Mouse (Mus musculus): ENCODE measurements around the gene Sars2. TPM values are rescaled to one million over a fixed set of nuclear protein-coding genes. Genes with fewer than 3 reads are reported as not detected.
"Not testable (repeated sequence)": the region's sequence is repeated elsewhere in the genome, so short reads cannot be mapped to it uniquely, and the experiment has no call there.

The Sars2 gene
- total RNA-seq (2021), result 10 to 100 TPM; 18.5 to 18.8 TPM
- long read RNA-seq, experiment 1, transcript Sars2-201 (16 exons, 1,868 nt), result major isoform, 6 of 9 reads
- long read RNA-seq, experiment 1, partial matches to known transcripts, result 3 of 9 reads
- long read RNA-seq, experiment 1, other reads (novel, unspliced or antisense), result 0 of 9 reads
- long read RNA-seq, experiment 2, transcript Sars2-201 (16 exons, 1,868 nt), result major isoform, 11 of 12 reads
- long read RNA-seq, experiment 2, partial matches to known transcripts, result 1 of 12 reads
- long read RNA-seq, experiment 2, other reads (novel, unspliced or antisense), result 0 of 12 reads

- peak; percentile 94 for DNase-seq
Observed at GRCm38 (mm10) chr7:28741709-28742438, at the start of gene Sars2, which contains the start of gene Mrps12. TSS of gene Sars2 (plus strand) at chr7:28741992. TSS of gene Mrps12 (minus strand) at chr7:28741820.

- peak; percentile 15 to 26 for DNase-seq
Observed at GRCm38 (mm10) chr7:28692545-28693320, 49.1 kb upstream of the Sars2 start, which contains the start of gene Fbxo27. TSS of gene Fbxo27 (plus strand) at chr7:28692849.

GRCm38 (mm10) chr7:28693321-28693966 is 48.3 kb upstream of the Sars2 start:
- peak; percentile 53 to 68 for DNase-seq

GRCm38 (mm10) chr7:28694423-28694822 is 47.4 kb upstream of the Sars2 start:
- DNase-seq, result no peak

- no peak for DNase-seq
Observed at GRCm38 (mm10) chr7:28694966-28695511, 46.8 kb upstream of the Sars2 start.

- no peak for DNase-seq
Observed at GRCm38 (mm10) chr7:28697277-28697676, 44.5 kb upstream of the Sars2 start.

- DNase-seq, result no peak
Observed at GRCm38 (mm10) chr7:28700269-28700668, 41.5 kb upstream of the Sars2 start.

- not testable (repeated sequence) for DNase-seq
Observed at GRCm38 (mm10) chr7:28701306-28701705, 40.5 kb upstream of the Sars2 start.

- DNase-seq, result no peak
Observed at GRCm38 (mm10) chr7:28702601-28703143, 39.1 kb upstream of the Sars2 start.

GRCm38 (mm10) chr7:28709454-28709853 is 32.3 kb upstream of the Sars2 start:
- no peak for DNase-seq

- DNase-seq, result no peak
Observed at GRCm38 (mm10) chr7:28710962-28711361, 30.8 kb upstream of the Sars2 start.

GRCm38 (mm10) chr7:28714667-28715066 is 27.1 kb upstream of the Sars2 start:
- no peak for DNase-seq

GRCm38 (mm10) chr7:28715598-28715997 is 26.2 kb upstream of the Sars2 start:
- DNase-seq, result no peak

GRCm38 (mm10) chr7:28716590-28717281 is 25.1 kb upstream of the Sars2 start, which contains the start of gene Fbxo17:
TSS of gene Fbxo17 (plus strand) at chr7:28716804.
- peak; percentile 80 to 85 for DNase-seq

- no peak for DNase-seq
Observed at GRCm38 (mm10) chr7:28717726-28718125, 24.1 kb upstream of the Sars2 start.

GRCm38 (mm10) chr7:28719159-28719558 is 22.6 kb upstream of the Sars2 start:
- DNase-seq, result no peak

- no peak for DNase-seq
Observed at GRCm38 (mm10) chr7:28719650-28720049, 22.1 kb upstream of the Sars2 start.

GRCm38 (mm10) chr7:28720753-28721537 is 20.8 kb upstream of the Sars2 start:
- no peak for DNase-seq

GRCm38 (mm10) chr7:28722079-28722478 is 19.7 kb upstream of the Sars2 start:
- DNase-seq, result no peak

- no peak for DNase-seq
Observed at GRCm38 (mm10) chr7:28724613-28725012, 17.2 kb upstream of the Sars2 start.

Data from adrenal gland, postnatal 36 days (tissue).